Mouse (Mus musculus) fibroblast of lung, adult 2 months (primary cell): ENCODE data around the gene Galns.
"Not testable (repeated sequence)": the region's sequence is repeated elsewhere in the genome, so short reads cannot be mapped to it uniquely, and the experiment has no call there.

ENCODE experiments used
- DNase-seq: peaks from one replicate; pipeline ENCODE4 v3.0.0-alpha.2; 2011; ENCODE audit warnings: low read depth

Gene Galns

DNA sequence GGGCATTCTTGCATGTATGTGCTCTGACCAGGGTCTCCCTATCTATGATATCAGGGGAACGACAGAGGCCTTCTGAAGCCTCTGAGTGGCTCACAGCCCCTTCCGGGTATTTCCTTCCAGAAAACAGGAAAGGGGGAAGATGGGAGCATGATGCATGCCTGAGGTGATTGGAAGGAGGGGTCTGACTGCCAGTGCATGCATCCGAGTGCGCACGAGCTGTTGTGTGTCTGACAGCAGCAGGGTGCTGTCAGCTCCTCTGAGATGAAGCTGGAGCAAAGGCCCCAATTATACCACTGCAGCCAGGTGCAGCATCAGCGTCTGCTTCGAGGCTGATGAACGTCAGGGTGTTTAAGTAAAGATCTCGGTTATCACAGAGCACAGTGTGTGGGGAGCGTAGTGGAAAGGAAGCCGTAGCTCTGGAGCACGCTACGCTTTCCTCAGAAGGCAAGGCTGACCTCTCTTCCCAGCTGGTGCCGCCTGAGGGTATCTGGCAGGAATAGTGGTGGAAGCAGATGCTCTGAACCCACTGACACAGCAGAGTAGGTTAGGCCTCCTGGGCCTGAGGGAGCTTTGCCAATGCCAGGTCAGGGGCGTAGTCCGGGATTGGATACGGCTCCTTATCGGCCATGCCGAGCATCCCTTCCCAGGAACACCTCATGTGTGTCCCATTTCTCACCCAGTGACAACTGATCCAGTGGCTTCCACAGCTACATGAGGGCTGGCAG lies 17.3 kb downstream of the Galns start:
- DNase-seq = no peak

DNA sequence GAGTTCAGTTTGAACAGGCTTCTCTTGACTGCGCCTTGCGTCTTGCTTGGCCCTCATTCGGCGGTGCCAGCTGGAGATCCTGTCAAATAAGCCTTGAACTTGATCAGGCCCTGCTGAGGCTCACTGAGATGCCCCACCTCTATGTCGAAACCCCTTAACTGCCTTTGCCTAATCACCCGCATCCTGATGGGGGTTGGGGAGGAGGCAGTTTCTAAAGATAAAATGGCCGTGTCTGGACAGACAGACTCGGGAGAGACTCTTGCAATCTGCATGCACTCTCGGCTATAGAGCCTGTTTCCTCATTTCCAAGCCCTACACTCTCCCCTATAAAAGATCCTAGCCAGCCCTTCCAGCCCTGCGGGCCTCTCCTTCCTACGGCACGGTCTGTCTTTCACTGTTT lies 18.0 kb downstream of the Galns start:
- DNase-seq = no peak

DNA sequence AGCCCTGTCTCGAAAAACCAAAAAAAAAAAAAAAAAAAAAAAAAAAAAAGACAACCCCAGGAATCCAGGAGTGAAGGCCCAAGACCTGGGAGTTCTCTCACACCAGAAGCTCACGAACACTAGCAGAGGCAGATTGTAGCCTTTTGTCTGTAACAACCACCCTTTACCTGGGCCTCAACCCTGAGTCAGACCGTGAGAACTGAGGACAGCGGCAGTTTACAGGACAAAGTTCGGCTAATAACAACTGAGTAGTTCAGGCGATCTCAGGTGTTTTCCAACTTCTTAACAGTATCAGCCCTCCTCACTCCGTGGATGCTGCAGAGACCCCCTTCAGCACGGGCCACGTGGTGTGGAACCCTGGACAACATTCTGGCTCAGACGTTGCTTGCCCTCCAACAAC lies 24.5 kb downstream of the Galns start:
- DNase-seq = no peak

- DNase-seq = no peak
These were observed 25.1 kb downstream of the Galns start for GRCm38 (mm10) chr8:122586171-122586570.

GRCm38 (mm10) chr8:122585411-122585891 lies 25.8 kb downstream of the Galns start:
- peak; percentile 33 for DNase-seq

- no peak for DNase-seq
These were observed 26.3 kb downstream of the Galns start for GRCm38 (mm10) chr8:122584981-122585380.

GRCm38 (mm10) chr8:122580926-122581325 lies 30.3 kb downstream of the Galns start:
- DNase-seq = no peak

GRCm38 (mm10) chr8:122579196-122579595 lies 32.1 kb downstream of the Galns start:
- DNase-seq = no peak

- no peak for DNase-seq
These were observed 34.1 kb downstream of the Galns start for GRCm38 (mm10) chr8:122577116-122577515.

DNA sequence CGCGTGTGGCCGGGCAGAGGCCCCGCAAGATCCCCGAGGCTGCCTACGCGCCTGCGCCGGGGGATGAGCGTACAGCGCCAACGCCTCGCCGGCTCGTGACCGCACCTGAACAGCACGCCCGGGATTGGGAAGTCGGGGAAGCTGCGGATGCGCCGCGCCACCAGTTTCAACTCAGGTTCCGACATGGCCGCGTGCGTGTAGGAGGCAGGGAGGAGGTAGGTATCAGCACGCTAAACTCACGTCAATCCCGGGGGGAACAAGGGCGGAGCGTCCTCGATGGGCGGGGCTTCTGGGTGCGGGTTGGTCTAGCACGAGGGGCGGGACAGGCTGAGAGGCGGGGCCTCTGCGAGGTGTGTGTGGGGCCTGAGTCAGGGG lies 34.6 kb downstream of the Galns start, which contains the start of gene Aprt:
Gene Aprt (minus strand): TSS at position 262 of the 375 bp plus-strand sequence.
- DNase-seq = peak; percentile 82

GRCm38 (mm10) chr8:122575735-122576647 lies 35.3 kb downstream of the Galns start:
- DNase-seq = no peak

DNA sequence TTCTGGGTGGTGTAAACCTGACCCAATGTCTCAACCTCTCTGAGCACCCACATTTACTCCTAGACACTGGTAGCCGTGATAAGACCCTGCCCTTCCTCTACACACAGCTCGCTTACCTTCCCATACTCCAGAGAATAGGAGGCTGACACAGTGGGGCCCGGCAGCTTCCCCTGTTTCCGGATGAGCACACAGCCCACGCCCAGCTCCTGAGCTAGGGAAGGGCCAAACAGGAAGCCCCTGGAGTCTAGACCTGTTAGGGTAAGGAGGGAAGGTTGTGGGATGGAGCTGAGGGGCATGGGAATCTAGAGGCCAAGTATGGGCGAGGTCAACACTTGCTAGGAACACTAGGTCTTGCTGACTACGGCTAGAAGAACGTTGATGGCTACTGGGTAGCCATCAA lies 36.0 kb downstream of the Galns start:
- DNase-seq = no peak

- no peak for DNase-seq
These were observed 36.5 kb downstream of the Galns start for GRCm38 (mm10) chr8:122574667-122575251.

DNA sequence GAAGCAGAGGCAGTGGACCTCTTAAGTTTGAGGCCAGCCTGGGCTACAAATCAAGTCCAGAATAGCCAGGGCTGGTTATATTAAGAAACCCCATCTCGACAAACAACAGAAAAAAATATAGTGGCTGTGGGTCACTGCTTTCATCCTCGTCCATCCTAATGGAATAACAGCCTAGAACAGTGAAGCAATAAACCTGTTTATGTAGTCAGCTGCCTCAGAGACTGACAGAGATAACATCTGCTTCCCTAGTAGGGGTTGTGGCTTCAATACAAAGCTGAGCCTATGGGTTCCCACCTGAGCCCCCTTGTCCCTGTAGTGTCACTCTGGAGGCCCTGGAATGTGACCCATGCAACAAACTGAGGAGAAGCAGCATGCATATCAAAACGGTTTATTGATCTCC lies 37.0 kb downstream of the Galns start:
- no peak for DNase-seq

- DNase-seq = no peak
These were observed 37.7 kb downstream of the Galns start for GRCm38 (mm10) chr8:122573577-122573976.

GRCm38 (mm10) chr8:122573176-122573575 lies 38.1 kb downstream of the Galns start:
- not testable (repeated sequence) for DNase-seq

DNA sequence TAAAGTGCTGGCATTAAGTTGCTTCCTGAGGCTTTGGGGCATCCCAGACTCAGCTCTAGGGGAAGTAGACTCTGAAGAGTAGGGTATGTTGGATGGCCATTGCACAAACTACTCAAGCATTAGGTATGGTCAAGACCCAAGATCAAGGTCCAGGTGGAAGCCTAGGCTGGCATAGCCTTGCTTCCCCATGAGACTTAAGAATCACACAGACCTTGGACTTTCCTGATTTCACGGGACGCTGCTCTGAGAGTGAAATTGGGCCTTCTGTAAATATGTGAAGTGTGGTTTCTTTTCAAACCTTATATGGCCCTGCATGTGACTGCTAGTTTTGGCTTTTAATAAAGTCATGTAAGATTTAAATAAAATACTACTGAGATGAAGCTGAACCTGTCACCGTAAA lies 38.5 kb downstream of the Galns start:
- DNase-seq = no peak

DNA sequence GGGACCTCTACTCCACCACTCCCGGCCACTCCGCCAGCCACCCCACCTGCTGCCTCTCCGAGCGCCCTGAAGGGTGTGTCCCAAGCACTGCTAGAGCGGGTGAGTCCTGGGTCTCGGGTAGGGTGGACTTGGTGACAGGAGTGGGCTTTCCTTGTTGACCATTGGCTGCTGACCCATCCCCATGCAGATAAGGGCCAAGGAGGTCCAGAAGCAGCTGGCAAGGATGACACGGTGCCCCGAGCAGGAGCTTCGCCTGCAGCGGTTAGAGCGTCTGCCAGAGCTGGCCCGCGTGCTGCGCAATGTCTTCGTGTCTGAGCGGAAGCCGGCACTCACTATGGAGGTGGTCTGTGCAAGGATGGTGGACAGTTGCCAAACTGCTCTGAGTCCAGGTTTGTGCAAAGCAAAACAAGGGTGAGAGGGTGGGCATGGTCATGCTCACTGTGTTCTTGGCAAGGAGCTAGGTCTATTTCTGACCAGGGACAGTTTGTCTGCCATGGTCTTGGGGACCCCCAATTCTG lies 39.5 kb downstream of the Galns start:
- DNase-seq = no peak

GRCm38 (mm10) chr8:122571153-122571552 lies 40.1 kb downstream of the Galns start:
- no peak for DNase-seq

- no peak for DNase-seq
These were observed 41.3 kb downstream of the Galns start for GRCm38 (mm10) chr8:122569996-122570395.

DNA sequence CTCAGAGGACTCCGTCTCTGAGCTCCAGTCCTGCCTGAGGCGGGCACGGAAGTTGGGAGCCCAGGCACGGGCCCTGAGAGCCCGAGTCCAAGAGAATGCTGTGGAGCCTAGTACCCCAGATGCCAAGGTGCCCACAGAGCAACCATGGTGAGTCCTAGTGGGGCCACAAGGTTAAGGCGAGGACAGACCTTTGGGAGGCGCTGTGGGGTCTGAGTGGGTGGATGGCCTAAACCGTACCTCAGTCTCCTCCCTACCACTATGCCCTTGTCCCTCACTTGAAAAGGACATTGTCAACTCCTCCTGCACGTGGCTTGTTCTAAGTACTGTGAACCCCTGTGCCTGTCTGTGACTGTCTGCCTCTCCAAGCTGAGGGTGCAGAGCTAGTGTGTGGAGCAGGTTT lies 41.9 kb downstream of the Galns start:
- DNase-seq = no peak

DNA sequence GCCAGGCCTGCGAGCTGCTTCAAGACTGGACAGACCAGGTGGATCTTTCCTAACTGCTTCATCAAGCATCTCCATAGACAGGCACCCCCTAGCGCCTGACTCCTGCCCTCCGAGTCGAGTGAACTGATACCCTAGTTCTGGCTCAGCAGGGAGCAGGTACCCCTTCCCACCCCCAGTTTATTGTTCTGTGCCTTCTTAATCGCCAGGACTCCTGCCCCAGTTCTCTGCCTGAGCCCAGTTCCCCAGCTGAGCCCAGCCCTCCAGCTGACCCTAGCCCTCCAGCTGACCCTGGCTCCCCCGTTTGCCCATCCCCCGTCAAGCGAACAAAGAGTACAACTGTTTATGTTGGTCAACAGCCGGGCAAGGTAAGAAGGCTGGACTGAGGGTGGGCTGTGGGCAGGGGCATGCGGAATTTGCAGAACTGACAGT lies 42.4 kb downstream of the Galns start:
- no peak for DNase-seq
